Mouse (Mus musculus): Measurements from ENCODE around the gene Stxbp6. TPM values are rescaled to one million over a fixed set of nuclear protein-coding genes. Genes with fewer than 3 reads are reported as not detected.

Gene Stxbp6
- total and polyA plus RNA-seq, 3 experiments, result not detected

- TF ChIP-seq JUND (IDR thresholded peaks at IDR 0.05; ENCODE audit: low read depth, low read length) (no peak), UBTF (IDR thresholded peaks at IDR 0.05; ENCODE audit: borderline replicate concordance, insufficient read depth, low read depth, low read length) (no peak), USF1 (IDR thresholded peaks at IDR 0.05; ENCODE audit: low read depth, low read length) (no peak), MXI1 (IDR thresholded peaks at IDR 0.05; ENCODE audit: low read depth, low read length) (no peak), E2F4 (IDR thresholded peaks at IDR 0.05; ENCODE audit: borderline replicate concordance, low read depth, low read length) (no peak), CHD2 (IDR thresholded peaks at IDR 0.05; ENCODE audit: low read length) (no peak), HCFC1 (IDR thresholded peaks at IDR 0.05; ENCODE audit: low read depth, low read length) (no peak), ETS1 (IDR thresholded peaks at IDR 0.05; ENCODE audit: low read depth, low read length) (no peak), SIN3A (IDR thresholded peaks at IDR 0.05; ENCODE audit: low read length) (no peak), RCOR1 (IDR thresholded peaks at IDR 0.05; ENCODE audit: low read depth, low read length) (no peak), EP300 (IDR thresholded peaks at IDR 0.05; ENCODE audit: low read depth in 1 of 2, low read length in 2 of 2) (no peak), NRF1 (IDR thresholded peaks at IDR 0.05; ENCODE audit: insufficient read depth, low read depth, low read length, poor library complexity, severe bottlenecking) (no peak), BHLHE40 (IDR thresholded peaks at IDR 0.05; ENCODE audit: borderline replicate concordance, low read depth, low read length) (no peak), POLR2AphosphoS2 (IDR thresholded peaks at IDR 0.05; ENCODE audit: low read length) (no peak), MAX (IDR thresholded peaks at IDR 0.05; ENCODE audit: low read length) (no peak), MAZ (IDR thresholded peaks at IDR 0.05; ENCODE audit: low read depth, low read length) (no peak), GABPA (IDR thresholded peaks at IDR 0.05; ENCODE audit: low read depth, low read length) (no peak), KAT2A (conservative IDR thresholded peaks at IDR 0.05; ENCODE audit: low read depth, low read length) (no peak), ZNF384 (IDR thresholded peaks at IDR 0.05; ENCODE audit: low read depth, low read length) (no peak), CHD1 (IDR thresholded peaks at IDR 0.05; ENCODE audit: low read depth, low read length) (no peak)
- Histone ChIP-seq H3K9me3 (replicated peaks; ENCODE audit: insufficient read depth, low read length) (no peaks in the 10 kb centered on the region), H3K36me3 (ENCODE audit: control insufficient read depth in 1 of 2, insufficient read depth in 2 of 2, low read length in 2 of 2) (no peaks in the 10 kb centered on the region), H3K27ac (ENCODE audit: control insufficient read depth, low read depth, low read length) (no peak overlapping the region), H3K4me3 (ENCODE audit: control insufficient read depth in 1 of 2, insufficient read depth in 1 of 2, low read depth in 2 of 2, low read length in 2 of 2) (no peak overlapping the region), H3K27me3 (ENCODE audit: control insufficient read depth in 1 of 2, insufficient read depth in 2 of 2, low read length in 2 of 2) (no peaks in the 10 kb centered on the region), H3K9ac (ENCODE audit: control insufficient read depth, low read depth, low read length, poor library complexity, severe bottlenecking) (no peak overlapping the region), H3K79me2 (ENCODE audit: control insufficient read depth, insufficient read depth, low read length, poor library complexity) (no peaks in the 10 kb centered on the region), H3K4me1 (ENCODE audit: control insufficient read depth in 1 of 2, insufficient read depth in 2 of 2, low read length in 2 of 2) (no peaks in the 10 kb centered on the region)
- DNase-seq (ENCODE audit: low read depth, low spot score), result no peak
Measured at GRCm38 (mm10) chr12:44896460-44896859, 178.0 kb downstream of the Stxbp6 start.

- no peaks in the 10 kb centered on the region for H3K79me2 ChIP-seq (ENCODE audit: control insufficient read depth, insufficient read depth, low read length, poor library complexity)
- H3K4me3 ChIP-seq (ENCODE audit: control insufficient read depth in 1 of 2, insufficient read depth in 1 of 2, low read depth in 2 of 2, low read length in 2 of 2), result no peak overlapping the region
- no peak for DNase-seq (ENCODE audit: low read depth, low spot score)
- no peaks in the 10 kb centered on the region for H3K36me3 ChIP-seq (ENCODE audit: control insufficient read depth in 1 of 2, insufficient read depth in 2 of 2, low read length in 2 of 2)
- H3K27ac ChIP-seq (ENCODE audit: control insufficient read depth, low read depth, low read length), result no peak overlapping the region
- no peaks in the 10 kb centered on the region for H3K9me3 ChIP-seq (replicated peaks; ENCODE audit: insufficient read depth, low read length)
- no peaks in the 10 kb centered on the region for H3K27me3 ChIP-seq (ENCODE audit: control insufficient read depth in 1 of 2, insufficient read depth in 2 of 2, low read length in 2 of 2)
- no peak overlapping the region for H3K9ac ChIP-seq (ENCODE audit: control insufficient read depth, low read depth, low read length, poor library complexity, severe bottlenecking)
- no peaks in the 10 kb centered on the region for H3K4me1 ChIP-seq (ENCODE audit: control insufficient read depth in 1 of 2, insufficient read depth in 2 of 2, low read length in 2 of 2)
- TF ChIP-seq ZC3H11A (IDR thresholded peaks at IDR 0.05; ENCODE audit: low read depth, low read length), result no peak
- TF ChIP-seq NELFE (IDR thresholded peaks at IDR 0.05; ENCODE audit: low read depth, low read length), result no peak
- no peak for TF ChIP-seq ZKSCAN1 (IDR thresholded peaks at IDR 0.05; ENCODE audit: low read depth, low read length)
- no peak for TF ChIP-seq CHD1 (IDR thresholded peaks at IDR 0.05; ENCODE audit: low read depth, low read length)
- no peak for TF ChIP-seq SMC3 (IDR thresholded peaks at IDR 0.05; ENCODE audit: low read depth, low read length)
- no peak for TF ChIP-seq TAL1 (IDR thresholded peaks at IDR 0.05; ENCODE audit: low read length)
- TF ChIP-seq POLR2A (IDR thresholded peaks at IDR 0.05; ENCODE audit: control insufficient read depth in 1 of 2, insufficient read depth in 1 of 2, low read depth in 1 of 2, low read length in 2 of 2, poor library complexity in 1 of 2), result no peak
- no peak for TF ChIP-seq ZMIZ1 (IDR thresholded peaks at IDR 0.05; ENCODE audit: low read depth, low read length)
- no peak for TF ChIP-seq USF1 (IDR thresholded peaks at IDR 0.05; ENCODE audit: low read depth, low read length)
- TF ChIP-seq GATA1 (IDR thresholded peaks at IDR 0.05; ENCODE audit: low read depth, low read length), result no peak
- TF ChIP-seq GABPA (IDR thresholded peaks at IDR 0.05; ENCODE audit: low read depth, low read length), result no peak
- TF ChIP-seq MYC (IDR thresholded peaks at IDR 0.05; ENCODE audit: low read depth, low read length), result no peak
- no peak for TF ChIP-seq E2F4 (IDR thresholded peaks at IDR 0.05; ENCODE audit: borderline replicate concordance, low read depth, low read length)
- no peak for TF ChIP-seq MAFK (IDR thresholded peaks at IDR 0.05; ENCODE audit: borderline replicate concordance, low read depth, low read length)
Measured at GRCm38 (mm10) chr12:44889677-44890393, 184.7 kb downstream of the Stxbp6 start.
